Mouse (Mus musculus) CD4-positive, CD25-positive, alpha-beta regulatory T cell, adult 2 months (primary cell): ENCODE results near the gene Ubl7.

Experiments
- DNase-seq: peaks from one replicate; pipeline ENCODE4 v3.0.0-alpha.2; 2012; ENCODE audit warnings: low read depth, low spot score

Gene Ubl7

DNA sequence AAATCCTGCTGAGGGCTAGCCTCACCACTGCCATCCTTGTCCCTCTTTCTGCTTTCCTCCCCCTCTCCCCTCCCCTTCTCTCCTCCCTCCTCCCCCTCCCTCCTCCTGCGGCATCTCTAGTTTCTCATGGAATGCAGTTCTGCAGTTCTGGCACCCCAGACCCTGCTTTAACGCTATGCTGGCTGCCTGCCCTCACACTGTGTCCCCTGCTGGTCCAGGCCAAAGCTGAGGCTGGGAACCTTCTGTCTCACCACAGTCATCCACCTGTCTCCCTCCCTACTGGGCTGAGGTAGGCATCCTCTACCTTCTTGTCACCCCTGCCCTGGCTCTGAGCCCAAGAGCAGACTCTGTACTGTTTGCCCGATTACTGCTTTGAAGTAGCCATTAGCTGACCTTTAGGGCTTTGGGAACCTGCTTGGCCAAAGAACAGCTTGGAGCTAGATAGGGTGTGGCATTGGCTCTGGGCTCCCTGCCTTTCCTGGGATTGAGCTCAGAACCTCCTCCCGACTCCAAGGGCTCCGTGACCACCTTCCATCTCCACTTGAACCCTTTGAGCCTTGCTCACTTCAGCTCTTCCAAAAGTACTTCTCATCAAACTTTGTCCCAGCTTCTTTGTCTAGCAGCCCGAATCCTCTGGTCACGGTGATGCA lies 36.7 kb downstream of the Ubl7 start:
- no peak for DNase-seq

GRCm38 (mm10) chr9:57948333-57948931 lies 37.7 kb downstream of the Ubl7 start:
- DNase-seq, result no peak

DNA sequence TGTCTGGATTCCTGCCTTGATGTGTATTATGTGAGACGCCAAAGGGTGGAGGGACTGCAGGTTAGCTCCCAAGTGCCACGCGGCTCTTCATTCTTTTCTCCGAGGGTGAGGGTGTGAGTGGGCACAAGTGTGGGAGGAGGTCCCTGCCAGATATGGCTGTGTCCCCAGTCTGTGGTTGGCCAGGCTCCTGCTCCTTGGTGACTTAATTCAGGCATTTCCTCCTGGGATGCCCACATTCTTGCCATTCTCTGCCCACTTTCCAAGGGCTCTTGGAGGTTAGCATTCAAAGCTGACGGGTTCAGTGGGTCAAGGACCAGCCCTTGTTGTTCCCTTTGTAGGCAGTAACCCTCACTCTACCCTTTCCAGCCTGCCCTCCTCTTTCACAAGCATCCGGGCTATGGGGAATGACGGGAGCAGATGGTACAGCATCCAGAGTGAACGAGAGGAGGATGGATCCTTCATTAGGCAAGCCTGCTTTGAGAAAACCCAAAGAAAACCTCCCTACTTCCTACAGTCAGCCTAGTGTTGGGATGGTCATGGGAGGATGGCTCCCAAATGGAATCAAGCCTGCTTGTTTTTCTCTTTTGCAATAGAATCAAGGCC lies 38.4 kb downstream of the Ubl7 start:
- no peak for DNase-seq

DNA sequence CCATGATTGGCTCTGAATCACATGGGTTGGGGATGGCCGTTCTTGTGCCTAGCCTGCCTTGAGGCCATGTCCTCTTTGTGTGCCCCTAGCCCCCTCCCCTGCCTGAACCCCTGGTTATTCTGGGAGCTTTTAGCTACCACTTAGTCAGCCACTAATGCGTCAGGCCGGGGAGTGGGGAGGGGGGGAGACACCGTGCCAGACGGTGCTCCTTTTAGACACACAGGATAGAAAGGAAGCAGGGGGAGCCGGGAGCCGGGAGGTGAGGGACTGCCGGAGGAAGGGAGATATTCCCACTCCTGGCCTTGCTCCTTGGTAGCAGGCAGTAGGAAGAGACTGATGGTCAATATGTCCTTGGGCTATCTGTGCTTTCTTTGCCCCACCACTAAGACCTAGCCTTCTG lies 39.1 kb downstream of the Ubl7 start:
- no peak for DNase-seq

DNA sequence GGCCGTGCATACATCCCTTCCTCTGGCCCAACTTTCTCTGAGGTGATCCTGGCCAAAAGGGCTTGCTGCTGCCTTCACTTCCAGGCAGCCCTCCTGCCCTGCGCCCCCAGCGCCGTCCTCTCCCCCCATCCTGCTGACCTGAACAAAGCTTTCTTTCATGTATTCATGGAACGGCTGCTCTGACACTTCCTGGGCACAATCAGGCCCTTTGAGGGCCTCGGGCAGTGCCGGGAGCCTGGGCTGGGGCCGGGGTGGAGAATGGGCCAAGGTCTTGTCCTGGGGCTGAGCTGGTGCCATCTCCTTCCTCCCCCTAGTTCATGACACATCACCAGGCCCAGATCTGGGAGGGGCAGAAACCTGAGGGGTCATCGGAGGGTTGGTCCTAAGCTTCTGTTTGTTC lies 39.7 kb downstream of the Ubl7 start:
- no peak for DNase-seq

GRCm38 (mm10) chr9:57951993-57952392 lies 41.2 kb downstream of the Ubl7 start:
- DNase-seq, result no peak

DNA sequence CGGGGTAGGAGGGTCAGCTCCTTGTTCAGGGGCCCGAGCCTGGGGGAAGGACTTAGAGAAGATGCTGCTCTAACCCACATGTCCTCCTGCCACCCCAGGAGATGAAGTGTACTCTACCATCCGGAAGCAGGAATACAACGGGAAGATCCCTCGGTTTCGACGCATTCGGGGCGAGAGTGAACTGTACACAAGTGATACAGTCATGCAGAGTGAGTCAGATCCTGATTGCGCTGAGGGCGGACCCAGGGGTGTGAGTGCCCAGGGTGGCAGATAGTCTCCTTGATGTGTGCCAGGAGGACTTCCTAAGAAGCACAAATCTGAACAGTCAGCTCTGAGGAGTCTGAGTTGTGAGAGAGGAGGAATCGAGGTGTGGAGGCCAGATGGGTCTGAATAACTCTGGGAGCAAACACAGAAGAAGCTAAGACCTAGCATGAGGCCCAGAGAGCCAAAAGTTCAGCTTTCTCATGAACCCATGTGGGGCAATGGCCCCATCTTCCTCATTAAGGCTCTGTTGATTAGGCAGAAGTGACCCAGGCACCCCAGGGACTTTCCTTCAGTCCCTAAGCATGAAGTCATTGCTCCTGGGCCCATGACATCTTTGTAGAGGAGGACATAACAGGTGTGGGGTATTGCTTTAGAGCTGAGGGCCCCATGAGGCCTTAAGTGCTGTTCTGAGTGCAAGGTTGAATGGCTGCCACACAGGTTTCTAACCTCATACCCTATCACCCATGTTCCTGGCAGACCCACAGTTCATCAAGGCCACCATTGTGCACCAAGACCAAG lies 44.4 kb downstream of the Ubl7 start:
- no peak for DNase-seq

- DNase-seq, result no peak
Measured at GRCm38 (mm10) chr9:57955764-57956163, 45.0 kb downstream of the Ubl7 start.

GRCm38 (mm10) chr9:57956196-57956837 lies 45.5 kb downstream of the Ubl7 start:
- no peak for DNase-seq

GRCm38 (mm10) chr9:57956838-57957236 lies 46.1 kb downstream of the Ubl7 start:
- peak; percentile 61 for DNase-seq

DNA sequence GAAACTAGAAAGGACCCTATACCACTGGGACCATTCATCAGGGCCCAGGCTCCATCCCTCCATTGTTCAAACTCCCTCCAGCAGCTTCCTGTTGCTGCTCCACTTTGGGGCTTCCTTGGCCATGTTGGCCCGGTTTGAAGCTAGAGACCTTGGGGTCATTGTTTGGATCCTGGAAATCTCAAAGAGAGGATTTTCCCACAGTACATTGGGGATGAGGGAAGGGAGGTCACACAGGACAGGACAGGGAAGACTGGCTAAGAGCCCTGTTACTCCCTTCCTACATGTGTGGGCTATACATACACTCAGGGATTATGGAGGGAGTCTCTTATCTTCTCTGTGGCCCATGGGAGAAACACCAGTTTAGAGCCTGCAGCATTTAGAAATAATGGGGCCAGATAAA lies 47.8 kb downstream of the Ubl7 start:
- no peak for DNase-seq

GRCm38 (mm10) chr9:57959399-57959798 lies 48.6 kb downstream of the Ubl7 start:
- no peak for DNase-seq

DNA sequence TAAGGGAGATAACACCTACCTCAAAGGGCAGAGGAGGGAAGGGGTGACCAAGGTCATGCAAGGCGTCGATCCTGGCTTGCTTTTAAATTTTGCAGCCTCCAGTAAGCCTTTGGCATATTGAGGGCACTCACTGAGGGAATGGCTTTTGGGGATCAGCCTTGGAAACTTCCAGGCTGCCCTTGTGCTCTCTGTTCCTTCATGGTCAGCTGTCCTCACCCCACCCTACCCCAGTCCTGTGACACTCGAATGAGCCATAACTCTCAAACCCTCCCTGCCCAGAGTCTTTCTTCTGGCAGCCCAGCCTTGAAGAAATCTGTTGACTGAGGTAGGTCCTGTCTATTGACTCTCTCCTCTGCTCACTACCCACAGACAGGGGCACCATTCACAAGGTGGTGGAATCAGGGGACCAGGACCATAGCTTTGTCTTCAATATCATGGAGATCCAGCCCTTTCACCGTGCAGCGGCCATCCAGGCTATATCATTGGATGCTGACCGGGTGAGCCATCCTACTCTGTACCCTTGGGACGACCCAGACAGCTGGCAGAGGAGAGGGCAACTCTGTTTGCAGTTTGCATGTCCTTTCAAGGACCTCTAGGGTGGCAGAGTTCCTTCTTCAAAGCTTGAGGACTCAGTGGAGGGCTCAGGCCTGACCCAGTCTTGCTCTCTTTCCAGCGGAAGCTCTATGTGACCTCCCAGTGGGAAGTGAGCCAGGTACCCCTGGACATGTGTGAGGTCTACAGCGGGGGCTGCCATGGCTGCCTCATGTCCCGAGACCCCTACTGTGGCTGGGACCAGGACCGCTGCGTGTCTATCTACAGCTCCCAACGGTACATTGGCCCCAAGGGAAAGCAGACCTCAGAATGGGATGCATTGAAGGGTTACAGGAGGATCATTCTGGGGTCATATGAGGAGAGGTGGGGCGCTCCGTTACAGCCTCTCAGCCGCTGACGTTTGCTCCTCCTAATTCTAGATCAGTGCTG lies 49.4 kb downstream of the Ubl7 start:
- no peak for DNase-seq

GRCm38 (mm10) chr9:57961226-57961625 lies 50.4 kb downstream of the Ubl7 start:
- no peak for DNase-seq

DNA sequence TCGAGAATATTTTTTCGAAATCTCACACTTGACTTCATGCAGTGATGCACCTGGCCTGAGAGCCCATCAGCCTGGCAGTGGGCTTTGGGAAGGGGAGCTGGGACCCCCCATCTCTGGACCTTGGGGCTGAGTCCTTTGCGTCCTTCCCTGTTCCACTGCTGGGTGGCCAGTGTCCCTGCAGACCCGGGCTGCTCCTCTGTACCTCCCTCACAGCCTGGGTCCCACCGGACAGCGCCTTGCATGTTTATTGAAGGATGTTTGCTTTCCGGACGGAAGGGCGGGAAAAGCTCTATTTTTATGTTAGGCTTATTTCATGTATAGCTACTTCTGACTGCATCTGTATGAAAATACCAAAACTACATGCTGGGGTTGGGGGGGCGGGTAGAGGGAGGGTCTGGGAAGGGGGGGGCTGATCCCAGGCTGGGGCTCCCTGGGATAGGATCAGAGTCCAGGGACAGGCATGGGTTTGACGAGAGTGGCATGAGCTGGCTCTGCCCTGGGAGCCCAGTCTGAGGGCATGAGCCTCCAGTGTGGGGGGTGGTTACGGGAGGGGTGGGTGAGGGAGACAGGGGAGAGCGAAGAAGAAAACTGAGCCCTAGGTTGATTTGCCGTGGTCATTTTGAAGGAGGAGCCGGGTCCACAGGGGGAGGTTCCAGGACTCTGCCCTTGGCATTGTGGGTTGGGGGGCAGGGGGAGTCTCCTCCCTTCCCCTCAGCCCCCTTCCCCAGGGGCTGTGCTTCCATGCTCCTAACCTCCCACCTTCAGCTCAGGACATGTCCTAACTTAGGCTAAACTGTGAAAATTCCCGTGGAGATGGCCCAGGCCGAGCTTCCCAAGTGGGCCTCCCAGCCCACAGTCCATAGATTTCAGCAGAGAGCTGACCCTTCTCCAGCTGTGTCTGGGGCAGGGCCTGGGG lies 51.3 kb downstream of the Ubl7 start:
- no peak for DNase-seq

DNA sequence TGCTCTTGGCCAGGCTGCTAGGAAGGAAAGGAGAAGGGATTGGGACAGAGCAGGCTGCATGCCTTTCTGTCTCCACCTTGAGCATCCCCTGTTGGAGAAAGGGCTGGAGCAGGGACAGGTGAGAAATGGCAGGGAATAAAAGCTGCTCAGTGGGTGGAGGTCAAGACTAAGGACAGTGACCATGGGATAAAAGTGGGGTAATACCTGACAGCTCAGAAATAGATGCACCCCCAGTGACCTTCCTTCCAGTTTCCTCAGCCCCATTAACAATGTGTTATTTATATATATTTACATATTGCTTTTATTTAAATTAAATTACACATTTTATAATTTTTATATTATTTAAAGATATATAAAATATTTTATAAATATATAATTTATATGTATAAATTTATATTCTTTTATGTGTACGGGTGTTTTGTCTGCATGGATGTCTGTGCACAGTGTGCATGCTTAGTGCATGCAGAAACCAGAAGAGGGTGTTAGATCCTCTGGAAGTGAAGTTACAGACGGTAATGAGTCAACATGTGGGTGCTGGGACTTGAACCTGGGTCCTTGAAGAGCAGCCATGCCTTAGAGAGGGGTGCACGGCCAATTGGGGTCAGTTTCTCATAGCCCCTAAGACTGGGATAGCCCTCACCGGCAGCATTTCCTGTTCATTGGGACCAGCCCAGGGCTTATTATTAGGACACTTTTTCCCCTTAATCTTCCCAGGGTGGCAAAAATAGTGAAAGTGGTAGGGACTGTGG lies 52.6 kb downstream of the Ubl7 start:
- DNase-seq, result no peak

- no peak for DNase-seq
Measured at GRCm38 (mm10) chr9:57963998-57964395, 53.2 kb downstream of the Ubl7 start.

DNA sequence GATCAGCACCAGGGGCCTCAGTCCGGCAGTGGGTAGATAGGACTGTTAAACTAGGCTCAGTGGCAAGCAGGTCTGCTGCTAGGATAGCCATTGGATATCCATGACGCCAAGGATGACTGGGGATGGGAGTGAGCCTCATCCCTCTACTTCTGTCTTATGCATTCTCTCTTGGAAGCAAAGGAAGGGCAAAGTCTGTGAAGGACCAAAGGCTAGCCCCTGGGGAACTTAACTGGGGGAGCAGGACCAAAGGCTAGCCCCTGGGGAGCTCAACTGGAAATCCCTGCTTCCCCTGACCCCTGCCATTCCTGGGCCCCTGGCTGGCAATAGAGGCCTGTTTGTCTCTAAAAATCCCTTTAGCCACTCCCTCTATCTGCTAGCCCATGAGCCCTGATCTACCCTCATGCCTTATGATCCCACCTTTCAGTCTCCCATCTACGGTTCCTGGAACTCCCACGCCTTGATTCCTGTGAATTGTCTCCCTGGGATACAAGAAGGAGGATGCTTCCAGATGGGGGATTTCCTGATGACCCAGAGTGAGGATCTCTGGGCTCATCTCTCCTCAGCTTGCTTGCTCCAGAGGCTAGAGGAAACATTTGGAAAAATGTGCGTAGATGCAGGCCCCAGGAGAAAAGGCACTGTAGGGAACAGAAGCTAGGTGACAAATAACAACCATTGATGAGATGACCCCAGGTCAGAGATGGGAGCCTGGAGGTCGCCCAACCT lies 53.9 kb downstream of the Ubl7 start:
- DNase-seq, result no peak
